Mouse (Mus musculus) hindbrain, embryonic 12.5 days (tissue): ENCODE results near the gene Mgst3. TPM values are rescaled to one million over a fixed set of nuclear protein-coding genes. Genes with fewer than 3 reads are reported as not detected.
A peak's percentile ranks its signal among the peaks of the same experiment; 100 is the strongest.

Experiments
- ATAC-seq: fragments of 200-750 bp; cut with Nextera tagmentation; 2 replicates; pipeline ENCODE4 v1.8.0; 2017; ENCODE audit warnings: moderate TSS enrichment; ENCODE audit not compliant: low FRiP score
- H3K27ac ChIP-seq: fragments of 300-500 bp; sonication (generic); 2 replicates; pipeline ENCODE4 v1.5.1; 2016; ENCODE audit warnings: mild to moderate bottlenecking
- H3K27me3 ChIP-seq: fragments of 300-500 bp; sonication (generic); 2 replicates; pipeline ENCODE4 v1.6.1; 2016; ENCODE audit warnings: mild to moderate bottlenecking
- H3K36me3 ChIP-seq: fragments of 300-500 bp; sonication (generic); 2 replicates; pipeline ENCODE4 v1.6.1; 2016; ENCODE audit warnings: mild to moderate bottlenecking
- H3K4me1 ChIP-seq: fragments of 300-500 bp; sonication (generic); 2 replicates; pipeline ENCODE4 v1.6.1; 2016
- H3K4me2 ChIP-seq: fragments of 300-500 bp; sonication (generic); replicated peaks from 2 replicates; pipeline ENCODE4 v1.6.1; 2016; ENCODE audit warnings: mild to moderate bottlenecking
- H3K4me3 ChIP-seq: fragments of 300-500 bp; sonication (generic); 2 replicates; pipeline ENCODE4 v1.5.1; 2016; ENCODE audit warnings: mild to moderate bottlenecking
- H3K9ac ChIP-seq: fragments of 300-500 bp; sonication (generic); 2 replicates; pipeline ENCODE4 v1.6.1; 2016; ENCODE audit warnings: mild to moderate bottlenecking, moderate library complexity
- H3K9me3 ChIP-seq: fragments of 300-500 bp; sonication (generic); replicated peaks from 2 replicates; pipeline ENCODE4 v1.6.1; 2016; ENCODE audit warnings: mild to moderate bottlenecking
- WGBS: fragments of 180-500 bp; shearing (Covaris S2); methylation state at CpG from one replicate; pipeline ENCODE4 v1.1.7; 2016; 5-methylcytosine and 5-hydroxymethylcytosine counted together
- polyA plus RNA-seq: library from polyadenylated mRNA; unstranded; fragments of >200 nt; fragmentation: Nextera tagmentation; extraction: Ambion mirVana; gene quantifications from 2 replicates; pipeline ENCODE4 v1.2.1, GENCODE M21; 2016

The Mgst3 gene
- polyA plus RNA-seq = 52.0 and 59.7 TPM in 2 replicates

DNA sequence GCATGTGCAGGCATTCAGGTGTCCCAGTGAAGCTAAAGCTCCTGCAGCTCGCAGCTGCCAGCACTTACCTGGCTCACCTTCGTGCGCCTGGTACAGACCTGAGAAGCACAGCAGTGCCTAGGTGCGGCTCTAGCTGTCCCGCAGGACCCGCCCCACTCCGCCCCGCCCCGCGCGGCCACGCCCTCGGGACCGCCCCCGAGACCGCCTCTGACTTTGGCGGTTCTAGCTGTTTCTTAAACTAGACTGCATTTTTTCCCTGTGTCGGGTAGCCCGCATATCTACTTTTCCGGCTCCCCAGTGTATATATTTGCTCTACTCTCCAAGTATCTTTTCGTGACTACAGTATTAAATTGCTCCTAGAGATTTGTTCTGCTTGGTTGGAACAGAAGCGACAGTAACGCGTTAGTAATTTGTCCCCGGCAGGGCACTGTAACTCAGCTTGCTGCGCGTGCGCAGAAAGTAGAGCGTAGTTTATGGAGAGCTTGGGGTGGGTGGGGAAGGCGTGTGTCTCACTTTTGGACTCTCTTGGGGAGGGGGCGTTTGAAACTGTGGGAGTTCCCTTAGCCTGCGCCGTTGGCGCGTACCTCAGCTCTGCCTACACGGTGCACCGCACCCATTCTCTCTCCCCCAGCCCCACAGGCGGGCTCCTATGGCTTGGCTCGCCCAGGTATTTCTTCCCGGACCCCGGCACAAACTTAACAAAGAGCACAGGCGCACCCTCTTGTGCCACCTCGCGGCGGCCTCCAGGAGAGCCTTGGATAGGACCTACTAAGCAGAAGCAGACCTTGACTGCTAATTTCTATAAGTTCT lies at the start of gene Mgst3:
Mgst3 (minus strand) TSS at position 159 of the 810 bp plus-strand sequence.
- H3K27ac ChIP-seq = peak within 1 kb of the TSS; percentile 83
- H3K4me1 ChIP-seq = peaks cover 8% of the 10 kb centered on the region; the same call in 1 of the 2 replicates
- H3K4me3 ChIP-seq = peak within 1 kb of the TSS; percentile 62
- under 1% methylated on average over 45 of the region's 45 CpGs for WGBS
- no peaks in the 10 kb centered on the region for H3K9me3 ChIP-seq
- peak within 1 kb of the TSS; percentile 83 for H3K4me2 ChIP-seq
- peak; percentile 95 for ATAC-seq
- no peaks in the 10 kb centered on the region for H3K36me3 ChIP-seq
- H3K27me3 ChIP-seq = peaks cover 17% of the 10 kb centered on the region
- H3K9ac ChIP-seq = peak within 1 kb of the TSS; percentile 78

- H3K27me3 ChIP-seq = no peaks in the 10 kb centered on the region
- no peaks in the 10 kb centered on the region for H3K9me3 ChIP-seq
- H3K36me3 ChIP-seq = no peaks in the 10 kb centered on the region
- no peak overlapping the region for H3K4me3 ChIP-seq
- H3K4me2 ChIP-seq = no peak overlapping the region
- no peak for ATAC-seq
- H3K27ac ChIP-seq = no peak overlapping the region
- H3K4me1 ChIP-seq = no peaks in the 10 kb centered on the region
- no peak overlapping the region for H3K9ac ChIP-seq
- 77% methylated on average over 9 of the region's 9 CpGs for WGBS
Observed at GRCm38 (mm10) chr1:167438231-167438885, 44.7 kb upstream of the Mgst3 start.

GRCm38 (mm10) chr1:167437091-167437490 lies 43.5 kb upstream of the Mgst3 start:
- Histone ChIP-seq H3K36me3 (no peaks in the 10 kb centered on the region), H3K4me1 (no peaks in the 10 kb centered on the region), H3K27ac (no peak overlapping the region), H3K4me2 (no peak overlapping the region), H3K9me3 (no peaks in the 10 kb centered on the region), H3K9ac (no peak overlapping the region), H3K27me3 (no peaks in the 10 kb centered on the region), H3K4me3 (no peak overlapping the region)
- 88% methylated on average over 7 of the region's 7 CpGs for WGBS
- no peak for ATAC-seq

DNA sequence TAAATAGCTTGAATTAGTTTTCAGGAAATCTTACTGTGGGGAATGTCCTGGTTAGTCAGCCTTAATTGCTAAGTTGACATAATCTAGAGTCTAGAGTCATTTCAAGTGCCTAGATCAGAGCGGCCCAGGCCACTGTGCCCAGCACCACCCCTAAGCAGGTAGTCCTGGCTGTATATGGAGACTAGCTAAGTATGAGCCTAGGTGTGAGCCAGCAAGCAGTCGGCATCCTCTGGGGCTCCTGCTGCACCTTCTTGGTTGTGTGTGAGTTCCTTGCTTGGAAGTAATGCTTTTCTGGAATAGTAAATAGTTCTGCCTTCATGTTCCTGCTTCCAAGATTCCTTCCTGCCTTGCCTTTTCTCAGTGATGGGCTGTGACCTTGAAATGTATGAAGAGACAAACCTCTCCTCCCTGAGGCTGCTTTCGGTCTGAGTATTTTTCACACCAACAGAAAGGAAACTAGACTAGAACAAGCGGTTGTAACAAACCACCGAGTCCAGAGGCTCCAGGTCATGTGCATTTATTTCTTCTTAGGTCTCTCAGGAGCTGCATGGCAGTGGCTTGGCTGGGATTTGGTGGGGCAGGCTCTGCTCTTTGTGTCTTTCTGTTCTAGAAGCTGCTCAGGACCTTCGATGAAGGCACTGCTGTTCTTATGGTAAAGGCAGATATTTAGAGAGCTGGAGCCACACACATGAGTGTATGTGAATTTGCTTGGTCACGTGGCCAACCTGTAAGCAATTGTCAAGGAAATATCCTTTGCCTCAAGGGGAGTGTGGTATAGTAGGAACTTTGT lies 42.7 kb upstream of the Mgst3 start:
- Histone ChIP-seq H3K9me3 (no peaks in the 10 kb centered on the region), H3K4me2 (no peak overlapping the region), H3K27ac (no peak overlapping the region), H3K9ac (no peak overlapping the region), H3K27me3 (no peaks in the 10 kb centered on the region), H3K4me3 (no peak overlapping the region), H3K4me1 (no peaks in the 10 kb centered on the region), H3K36me3 (no peaks in the 10 kb centered on the region)
- ATAC-seq = no peak
- WGBS = 88% methylated on average over 7 of the region's 7 CpGs

- WGBS = 91% methylated on average over 4 of the region's 4 CpGs
- Histone ChIP-seq H3K4me3 (no peak overlapping the region), H3K9me3 (no peaks in the 10 kb centered on the region), H3K9ac (no peak overlapping the region), H3K4me2 (no peak overlapping the region), H3K36me3 (no peaks in the 10 kb centered on the region), H3K27me3 (no peaks in the 10 kb centered on the region), H3K27ac (no peak overlapping the region), H3K4me1 (no peaks in the 10 kb centered on the region)
- ATAC-seq = no peak
Observed at GRCm38 (mm10) chr1:167434931-167435330, 41.3 kb upstream of the Mgst3 start.

DNA sequence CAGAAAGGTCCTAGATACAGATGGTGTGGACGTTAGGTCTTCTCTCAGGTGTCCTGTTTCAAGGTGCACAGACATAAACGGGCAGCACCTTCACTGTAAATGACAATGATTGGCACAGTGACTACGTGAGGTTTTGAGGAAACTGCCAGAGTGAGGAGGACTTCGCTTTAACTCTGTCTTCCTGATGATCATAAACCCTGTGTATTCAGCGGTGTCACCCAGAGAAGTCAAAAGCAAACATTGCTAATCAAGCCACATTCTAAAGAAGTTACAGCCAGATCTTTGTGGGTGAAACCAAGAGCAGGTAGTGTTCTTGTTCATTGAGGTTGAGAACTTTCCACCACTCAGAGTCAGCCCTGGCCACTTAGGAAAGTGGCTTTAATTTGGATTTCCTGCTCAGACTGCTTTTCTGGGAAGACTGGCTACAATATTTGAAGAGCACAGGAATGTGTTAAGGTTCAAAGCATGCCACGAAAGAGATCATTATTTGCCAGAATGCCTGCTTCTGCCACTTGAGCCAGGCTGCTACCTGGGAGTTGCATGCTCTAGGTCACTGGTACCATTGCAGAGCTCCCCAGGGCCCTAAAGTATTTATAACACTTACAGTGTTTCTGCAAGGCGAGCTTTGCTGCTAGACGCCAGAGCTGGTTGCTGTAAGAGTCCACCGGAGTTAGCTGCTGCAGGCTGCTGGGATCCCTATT lies 37.5 kb upstream of the Mgst3 start:
- no peak for ATAC-seq
- no peak overlapping the region for H3K9ac ChIP-seq
- no peak overlapping the region for H3K4me2 ChIP-seq
- H3K4me3 ChIP-seq = no peak overlapping the region
- H3K36me3 ChIP-seq = no peaks in the 10 kb centered on the region
- H3K27ac ChIP-seq = no peak overlapping the region
- no peaks in the 10 kb centered on the region for H3K9me3 ChIP-seq
- no peaks in the 10 kb centered on the region for H3K27me3 ChIP-seq
- 70% methylated on average over 9 of the region's 9 CpGs for WGBS
- H3K4me1 ChIP-seq = no peaks in the 10 kb centered on the region

DNA sequence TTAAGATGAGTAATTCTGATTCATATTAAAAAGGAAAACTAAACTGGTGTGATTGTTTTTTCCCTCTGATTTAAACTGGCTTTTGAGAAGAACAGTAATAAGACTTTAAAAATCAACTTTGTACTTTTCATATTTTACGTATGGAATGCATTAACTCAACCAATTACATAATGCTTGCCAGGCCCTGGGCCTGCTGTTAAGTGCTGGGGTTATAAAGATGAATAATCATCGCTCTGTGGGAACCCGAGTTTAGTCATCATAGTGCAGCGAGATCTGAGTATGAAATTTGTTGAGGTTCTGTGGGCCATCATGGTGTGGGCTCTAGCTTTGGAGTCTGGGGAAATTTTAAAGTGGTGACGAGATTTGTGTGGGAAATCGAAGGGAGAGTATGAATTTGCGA lies 33.0 kb upstream of the Mgst3 start:
- 75% methylated on average over 7 of the region's 7 CpGs for WGBS
- H3K9ac ChIP-seq = no peak overlapping the region
- 0 out of 2 replicates have a peak, but pooled peaks cover 5% of the 10 kb centered on the region for H3K27me3 ChIP-seq
- no peak overlapping the region for H3K4me2 ChIP-seq
- no peak overlapping the region for H3K27ac ChIP-seq
- H3K9me3 ChIP-seq = no peaks in the 10 kb centered on the region
- H3K36me3 ChIP-seq = no peaks in the 10 kb centered on the region
- no peak for ATAC-seq
- no peak overlapping the region for H3K4me3 ChIP-seq
- no peaks in the 10 kb centered on the region for H3K4me1 ChIP-seq

- Histone ChIP-seq H3K9ac (no peak overlapping the region), H3K4me3 (no peak overlapping the region), H3K36me3 (no peaks in the 10 kb centered on the region), H3K4me1 (no peaks in the 10 kb centered on the region), H3K4me2 (no peak overlapping the region), H3K27me3 (0 out of 2 replicates have a peak, but pooled peaks cover 5% of the 10 kb centered on the region), H3K27ac (no peak overlapping the region), H3K9me3 (no peaks in the 10 kb centered on the region)
- 86% methylated on average over 3 of the region's 5 CpGs for WGBS
- ATAC-seq = no peak
Observed at GRCm38 (mm10) chr1:167425572-167425971, 31.9 kb upstream of the Mgst3 start.

GRCm38 (mm10) chr1:167422501-167423240 lies 29.0 kb upstream of the Mgst3 start:
- ATAC-seq = no peak
- WGBS = 77% methylated on average over 11 of the region's 11 CpGs
- no peaks in the 10 kb centered on the region for H3K4me1 ChIP-seq
- no peak overlapping the region for H3K4me2 ChIP-seq
- 0 out of 2 replicates have a peak, but pooled peaks cover 5% of the 10 kb centered on the region for H3K27me3 ChIP-seq
- H3K4me3 ChIP-seq = no peak overlapping the region
- H3K36me3 ChIP-seq = no peaks in the 10 kb centered on the region
- no peaks in the 10 kb centered on the region for H3K9me3 ChIP-seq
- no peak overlapping the region for H3K27ac ChIP-seq
- H3K9ac ChIP-seq = no peak overlapping the region

DNA sequence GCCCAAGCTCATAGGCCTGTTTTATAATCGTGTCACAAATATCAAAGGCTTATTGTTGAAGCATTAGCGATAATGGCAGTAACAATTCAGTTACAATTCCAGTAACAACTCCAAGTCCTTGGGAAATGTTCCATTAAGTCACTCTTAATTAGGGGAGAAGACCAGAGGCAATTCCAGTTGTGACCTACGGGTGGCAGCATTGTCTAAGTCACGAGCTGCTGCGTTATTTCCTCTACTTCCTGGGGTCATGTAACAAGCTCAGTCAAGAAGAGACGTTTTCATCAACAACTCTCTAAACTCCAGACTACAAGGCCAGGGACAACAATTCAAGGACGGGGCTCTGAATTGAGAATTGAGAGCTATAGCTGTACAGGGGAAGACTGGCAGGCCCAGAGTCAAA lies 21.2 kb upstream of the Mgst3 start:
- no peaks in the 10 kb centered on the region for H3K27me3 ChIP-seq
- H3K36me3 ChIP-seq = no peaks in the 10 kb centered on the region
- no peaks in the 10 kb centered on the region for H3K9me3 ChIP-seq
- H3K4me3 ChIP-seq = no peak overlapping the region
- H3K4me2 ChIP-seq = no peak overlapping the region
- H3K9ac ChIP-seq = no peak overlapping the region
- 3% methylated on average over 7 of the region's 7 CpGs for WGBS
- ATAC-seq = no peak
- H3K27ac ChIP-seq = no peak overlapping the region
- no peaks in the 10 kb centered on the region for H3K4me1 ChIP-seq

DNA sequence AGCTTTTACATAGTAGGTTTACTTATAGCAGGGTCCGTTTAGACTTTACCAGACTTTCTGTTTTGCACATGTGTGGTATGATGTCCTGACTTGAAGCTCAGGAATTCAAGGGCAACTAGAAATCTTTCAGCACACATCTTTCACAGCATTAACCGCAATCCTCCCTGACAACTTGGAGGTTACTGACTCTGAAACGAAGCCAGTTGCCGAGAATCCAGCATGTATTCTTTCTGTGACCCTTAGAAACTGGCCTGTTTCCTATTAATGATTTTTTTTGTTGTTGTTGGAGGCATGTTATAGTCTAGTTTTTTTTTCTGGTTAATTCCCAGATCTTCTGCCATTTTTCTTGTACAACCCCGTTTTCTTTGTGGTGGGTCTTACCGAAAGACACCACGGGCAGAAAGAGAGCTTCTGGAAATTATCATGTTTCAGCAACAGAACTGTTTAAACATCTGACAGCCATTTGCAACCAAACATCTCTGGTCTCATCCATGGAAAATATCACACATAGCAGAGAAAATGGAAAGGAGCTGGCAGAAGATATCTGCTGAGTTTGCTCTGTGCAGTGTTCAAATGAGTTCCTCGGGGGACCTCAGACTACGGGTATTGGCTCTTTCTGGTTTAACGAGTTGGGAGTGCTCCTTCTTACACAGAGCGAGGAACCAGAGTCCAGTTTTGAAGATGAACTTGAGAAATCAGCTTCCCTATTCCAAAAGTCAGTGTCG lies 18.5 kb upstream of the Mgst3 start:
- H3K36me3 ChIP-seq = no peaks in the 10 kb centered on the region
- H3K4me1 ChIP-seq = no peaks in the 10 kb centered on the region
- no peak for ATAC-seq
- H3K4me2 ChIP-seq = no peak overlapping the region
- 72% methylated on average over 12 of the region's 12 CpGs for WGBS
- no peaks in the 10 kb centered on the region for H3K9me3 ChIP-seq
- no peak overlapping the region for H3K27ac ChIP-seq
- no peak overlapping the region for H3K4me3 ChIP-seq
- no peak overlapping the region for H3K9ac ChIP-seq
- no peaks in the 10 kb centered on the region; the same call in 1 of the 2 replicates for H3K27me3 ChIP-seq
